9 mouse cellular contexts compared by ENCODE assay signal in the genomic region with DNA sequence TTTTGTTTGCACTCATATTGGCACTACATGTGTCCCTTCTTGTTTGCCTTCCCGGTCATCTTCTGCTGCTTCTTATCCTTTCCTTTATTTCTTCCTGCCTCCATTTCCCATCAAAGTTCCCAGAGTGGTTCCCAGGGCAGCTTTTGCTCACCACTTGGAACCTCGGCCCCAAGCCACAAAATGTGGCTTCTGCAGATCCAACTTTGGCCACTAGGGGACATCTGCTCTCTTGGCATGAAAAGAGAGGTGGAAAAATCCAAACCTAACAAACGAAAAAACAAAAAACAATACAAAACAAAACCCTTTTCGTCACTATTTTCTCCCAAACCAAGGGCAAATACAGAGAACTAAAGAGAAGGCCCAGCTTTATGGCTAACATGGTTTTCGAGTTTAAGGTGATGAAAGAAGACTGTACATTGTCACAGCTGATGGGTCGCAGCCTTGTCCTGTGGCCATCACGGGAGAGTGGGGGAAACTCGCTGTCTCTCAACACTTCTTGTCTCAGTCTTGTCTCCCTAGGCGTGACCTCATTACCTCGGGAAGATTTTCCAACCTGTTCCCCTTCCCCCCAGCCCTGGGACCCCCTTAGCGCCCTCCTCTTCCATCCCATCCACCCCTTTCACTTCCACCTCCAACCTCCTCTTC. TPM values are rescaled to one million over a fixed set of nuclear protein-coding genes. Genes with fewer than 3 reads are reported as not detected.
DNase-seq lines count a peak whose midpoint lies in the region.
"Had no signal": no experiment of that assay in that cellular context is flagged by ENCODE, and none has a peak within 500 bp of the region (broad histone marks: within the 10 kb centered on the region; RNA-seq: fewer than 3 reads in every experiment).

No protein-coding gene starts in this region.

- no peaks in the 10 kb centered on the region for H3K36me3 ChIP-seq in splenic B cell, adult 2 months (ENCODE audit: control insufficient read depth, insufficient read depth, low read length, poor library complexity, severe bottlenecking)
- H3K36me3 ChIP-seq: neural tube, embryonic 12.5 days had no signal

- peak; percentile 26 to 49 for DNase-seq in left cerebral cortex, adult 18-20 months (ENCODE audit: low spot score in 2 of 2)
- no peak for DNase-seq in left cerebral cortex, adult 11 months (ENCODE audit: low spot score)
- peak; percentile 92 for DNase-seq in NIH3T3 (ENCODE audit: low read depth)
- DNase-seq in cerebellum, postnatal 4 days (ENCODE audit: low spot score in 2 of 2): peak; percentile 32 to 62
- DNase-seq in gastrocnemius, postnatal 10 days: peak; percentile 67
- peak; percentile 63 for DNase-seq in kidney, adult 9 months
- DNase-seq in lung, postnatal 14 days: peak; percentile 70
- DNase-seq in splenic B cell, adult 2 months (ENCODE audit: low read depth, low spot score): peak; percentile 62

- no peaks in the 10 kb centered on the region for H3K27me3 ChIP-seq in splenic B cell, adult 2 months (ENCODE audit: control insufficient read depth, insufficient read depth, low read length, poor library complexity, severe bottlenecking)
- H3K27me3 ChIP-seq: neural tube, embryonic 12.5 days had no signal

RNA-seq across cellular contexts. Expression of gene Tiprl, which starts 15.4 kb away (rescaled TPM):
- total RNA-seq in left cerebral cortex, adult 18-20 months (2021): 10 to 100 TPM; 52.9 to 64.1 TPM
- total RNA-seq in gastrocnemius, postnatal 10 days (2021): 10 to 100 TPM; 26.4 to 30.0 TPM

RNA-seq across cellular contexts. Expression of gene Gpr161, which starts 43.4 kb away (rescaled TPM):
- total RNA-seq in left cerebral cortex, adult 18-20 months (2021): 1 to 10 TPM; 6.9 to 9.8 TPM
- total RNA-seq in gastrocnemius, postnatal 10 days (2021): 1 to 10 TPM; 3.9 to 4.2 TPM

RNA-seq across cellular contexts. Expression of gene Sft2d2, which starts 57.9 kb away (rescaled TPM):
- total RNA-seq in left cerebral cortex, adult 18-20 months (2021): 10 to 100 TPM; 16.4 to 17.1 TPM
- 10 to 100 TPM; 12.1 to 12.8 TPM for total RNA-seq in gastrocnemius, postnatal 10 days (2021)
